Comparison of ENCODE assay signal across 8 mouse cellular contexts in genomic region chr7:120917592-120918461, GRCm38 (mm10). TPM values are rescaled to one million over a fixed set of nuclear protein-coding genes. Genes with fewer than 3 reads are reported as not detected.
DNase-seq lines count a peak whose midpoint lies in the region; ATAC-seq and TF ChIP-seq lines count a peak whose summit lies in the region.

Gene Polr3e, plus strand, starts transcription at chr7:120917744.

- peak; percentile 89 for TF ChIP-seq CTCF in bone marrow, adult 2 months (IDR thresholded peaks at IDR 0.05; ENCODE audit: control insufficient read depth, insufficient read depth, low read length)

- H3K27me3 ChIP-seq in embryonic facial prominence, embryonic 15.5 days: no peaks in the 10 kb centered on the region
- H3K27me3 ChIP-seq in kidney, embryonic 14.5 days (ENCODE audit: control insufficient read depth, insufficient read depth, low read length): no peaks in the 10 kb centered on the region
- no peaks in the 10 kb centered on the region for H3K27me3 ChIP-seq in limb, embryonic 15.5 days

- H3K4me2 ChIP-seq in embryonic facial prominence, embryonic 15.5 days (replicated peaks): peak within 1 kb of the TSS; percentile 64
- H3K4me2 ChIP-seq in kidney, embryonic 14.5 days (replicated peaks; ENCODE audit: low read depth, low read length): peak within 1 kb of the TSS; percentile 45
- peak within 1 kb of the TSS; percentile 63 for H3K4me2 ChIP-seq in limb, embryonic 15.5 days

- peak; percentile 99 for DNase-seq in 416B (ENCODE audit: low read depth)
- peak; percentile 96 to 100 for DNase-seq in heart, adult 9 months (ENCODE audit: low spot score in 2 of 2)
- DNase-seq in monocyte, adult 2 months (ENCODE audit: low read depth in 1 of 2, low spot score in 2 of 2): peak; percentile 99 to 100
- DNase-seq in spleen, postnatal 36 days (ENCODE audit: low spot score in 2 of 2): peak; percentile 99

- no peaks in the 10 kb centered on the region for H3K9me3 ChIP-seq in embryonic facial prominence, embryonic 15.5 days (replicated peaks)
- H3K9me3 ChIP-seq in kidney, embryonic 14.5 days (ENCODE audit: control insufficient read depth, low read length): no peaks in the 10 kb centered on the region
- no peaks in the 10 kb centered on the region for H3K9me3 ChIP-seq in limb, embryonic 15.5 days

- no peaks in the 10 kb centered on the region for H3K4me1 ChIP-seq in bone marrow, adult 2 months (ENCODE audit: control insufficient read depth, insufficient read depth, low read length)
- H3K4me1 ChIP-seq in embryonic facial prominence, embryonic 15.5 days: peaks cover 20% of the 10 kb centered on the region; the same call in 1 of the 2 replicates
- H3K4me1 ChIP-seq in kidney, embryonic 14.5 days (ENCODE audit: control insufficient read depth, insufficient read depth, low read length): peaks cover 10% of the 10 kb centered on the region; the same call in 1 of the 2 replicates
- H3K4me1 ChIP-seq in limb, embryonic 15.5 days: peaks cover 9% of the 10 kb centered on the region; the same call in 1 of the 2 replicates

- WGBS in bone marrow, adult 2 months: under 1% methylated on average over 102 of the region's 102 CpGs
- under 1% methylated on average over 99 of the region's 102 CpGs for WGBS in embryonic facial prominence, embryonic 15.5 days
- under 1% methylated on average over 95 of the region's 102 CpGs for WGBS in kidney, embryonic 14.5 days
- WGBS in limb, embryonic 15.5 days: under 1% methylated on average over 91 of the region's 102 CpGs

- ATAC-seq in embryonic facial prominence, embryonic 15.5 days (ENCODE audit: insufficient number of reproducible peaks, low FRiP score, low TSS enrichment, low read depth): peak; percentile 95
- ATAC-seq in kidney, embryonic 14.5 days (ENCODE audit: low FRiP score, low TSS enrichment): peak; percentile 93
- ATAC-seq in limb, embryonic 15.5 days (ENCODE audit: insufficient number of reproducible peaks, low FRiP score, low TSS enrichment, low read depth): peak; percentile 90

- peak; percentile 20; the same call in 1 of the 2 replicates for TF ChIP-seq POLR2A in bone marrow, adult 2 months (IDR thresholded peaks at IDR 0.05; ENCODE audit: borderline replicate concordance, control insufficient read depth, low read depth, low read length)

- H3K27ac ChIP-seq in bone marrow, adult 2 months (ENCODE audit: control insufficient read depth, insufficient read depth, low read depth, low read length, poor library complexity): peak within 1 kb of the TSS; percentile 74
- peak within 1 kb of the TSS; percentile 82 for H3K27ac ChIP-seq in embryonic facial prominence, embryonic 15.5 days (replicated peaks)
- H3K27ac ChIP-seq in kidney, embryonic 14.5 days (ENCODE audit: low read depth, low read length): peak within 1 kb of the TSS; percentile 72
- peak within 1 kb of the TSS; percentile 84 for H3K27ac ChIP-seq in limb, embryonic 15.5 days

- H3K4me3 ChIP-seq in bone marrow, adult 2 months (replicated peaks; ENCODE audit: control insufficient read depth, low read depth, low read length): peak within 1 kb of the TSS; percentile 68
- peak within 1 kb of the TSS; percentile 95 for H3K4me3 ChIP-seq in embryonic facial prominence, embryonic 15.5 days (replicated peaks)
- H3K4me3 ChIP-seq in kidney, embryonic 14.5 days (ENCODE audit: low read length): peak within 1 kb of the TSS; percentile 84
- peak within 1 kb of the TSS; percentile 95 for H3K4me3 ChIP-seq in limb, embryonic 15.5 days

- H3K9ac ChIP-seq in embryonic facial prominence, embryonic 15.5 days: peak within 1 kb of the TSS; percentile 79
- H3K9ac ChIP-seq in kidney, embryonic 14.5 days (ENCODE audit: low read depth, low read length): peak within 1 kb of the TSS; percentile 94
- peak within 1 kb of the TSS; percentile 88 for H3K9ac ChIP-seq in limb, embryonic 15.5 days

- peaks cover under 1% of the 10 kb centered on the region; the same call in 1 of the 2 replicates for H3K36me3 ChIP-seq in embryonic facial prominence, embryonic 15.5 days
- H3K36me3 ChIP-seq in kidney, embryonic 14.5 days (ENCODE audit: control insufficient read depth, insufficient read depth, low read length): no peaks in the 10 kb centered on the region
- H3K36me3 ChIP-seq in limb, embryonic 15.5 days: peaks cover 3% of the 10 kb centered on the region; the same call in 1 of the 2 replicates

RNA-seq across cellular contexts. Expression of gene Polr3e, which starts in this region (rescaled TPM):
- 6.5 and 14.2 TPM in 2 replicates for polyA plus RNA-seq in bone marrow, adult 2 months (2011; ENCODE audit: insufficient read depth, insufficient read length, low replicate concordance, missing spikeins)
- polyA plus RNA-seq in embryonic facial prominence, embryonic 15.5 days (2015; fragmentation: Nextera tagmentation; extraction: Ambion mirVana): 34.1 and 35.1 TPM in 2 replicates
- polyA plus RNA-seq in kidney, embryonic 14.5 days (2014; fragmentation: Nextera tagmentation; extraction: Ambion mirVana): 25.6 and 31.2 TPM in 2 replicates
- 38.4 and 38.6 TPM in 2 replicates for polyA plus RNA-seq in limb, embryonic 15.5 days (2015; fragmentation: Nextera tagmentation; extraction: Ambion mirVana)

Comparison
In these comparisons a context has a peak if more than half of its experiments do, and no peak if none do; other contexts are left out.
1. Peak in every context shown above with its lines: DNase-seq, ATAC-seq, H3K4me3 ChIP-seq and H3K27ac ChIP-seq.